Mouse (Mus musculus): ENCODE measurements around the gene Gfer. TPM values are rescaled to one million over a fixed set of nuclear protein-coding genes. Genes with fewer than 3 reads are reported as not detected.
A peak's percentile ranks its signal among the peaks of the same experiment; 100 is the strongest.

Gene Gfer
- 10 to 100 TPM; 17.9 to 23.4 (median 21.1) TPM for total RNA-seq (2022)

DNA sequence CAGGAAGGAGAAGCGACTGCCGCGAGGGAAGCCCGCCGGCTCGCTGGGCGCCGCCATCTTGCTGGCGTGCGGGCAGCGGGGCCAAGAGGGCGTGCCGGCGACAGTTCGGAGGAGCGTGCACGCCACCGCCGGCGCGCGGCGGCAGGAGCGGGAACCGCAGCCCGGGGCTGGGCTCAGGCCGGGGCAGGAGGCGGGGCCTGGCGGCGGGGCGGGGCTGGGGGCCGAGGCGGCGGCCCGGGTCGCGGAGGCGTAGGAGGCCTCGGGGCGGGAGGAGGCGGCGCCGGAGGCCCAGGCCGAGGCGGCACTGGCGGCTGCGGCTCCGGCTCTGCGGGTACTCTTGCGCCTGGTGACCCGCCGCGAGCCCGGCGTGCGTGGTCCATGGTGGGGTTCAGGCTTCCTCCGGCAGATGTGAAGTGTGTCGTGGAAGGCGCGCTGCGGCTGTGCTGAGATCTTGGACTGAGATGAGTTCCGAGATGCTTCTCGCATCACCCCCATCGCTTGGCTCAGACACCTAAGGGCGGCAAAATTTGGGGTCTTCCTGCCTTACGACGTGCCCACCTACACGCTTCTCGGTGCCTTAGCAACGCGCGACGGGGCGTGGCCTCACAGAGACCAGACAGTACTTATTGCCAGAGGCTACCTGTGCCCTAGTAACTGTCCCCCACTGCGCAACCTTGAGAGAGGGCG is at the start of gene Gfer, which contains the start of gene Noxo1:
Gene Gfer (minus strand): TSS at position 146 of the 687 bp plus-strand sequence.
Gene Noxo1 (plus strand): TSS at position 224 of the 687 bp plus-strand sequence.
- peak; percentile 62 to 69 for DNase-seq (ENCODE audit: low spot score in 2 of 2)

GRCm38 (mm10) chr17:24744381-24744780 is 48.4 kb upstream of the Gfer start:
- DNase-seq (ENCODE audit: low spot score in 2 of 2) = no peak

GRCm38 (mm10) chr17:24743896-24744295 is 47.9 kb upstream of the Gfer start:
- DNase-seq (ENCODE audit: low spot score in 2 of 2) = no peak

DNA sequence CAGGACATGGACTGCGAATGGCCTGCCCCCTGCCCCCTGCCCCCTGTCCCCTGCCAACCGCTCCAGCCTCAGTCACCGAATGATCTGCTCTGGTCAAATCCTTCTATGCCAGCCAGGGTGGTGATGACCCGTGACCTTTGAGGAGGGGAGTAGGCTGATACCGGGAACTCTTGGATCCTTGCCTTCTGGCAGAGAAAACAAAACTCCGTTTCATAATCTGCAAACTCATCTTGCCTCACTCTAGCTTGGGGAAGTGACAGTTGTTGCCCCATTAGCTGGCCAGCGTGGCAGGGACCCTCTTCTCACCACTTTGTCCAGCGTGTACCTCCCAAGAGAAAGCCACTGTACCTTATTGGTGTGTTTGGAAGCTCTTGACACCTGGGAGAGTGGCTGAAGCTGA is 46.4 kb upstream of the Gfer start:
- no peak for DNase-seq (ENCODE audit: low spot score in 2 of 2)

GRCm38 (mm10) chr17:24739926-24740325 is 44.0 kb upstream of the Gfer start:
- no peak for DNase-seq (ENCODE audit: low spot score in 2 of 2)

GRCm38 (mm10) chr17:24738238-24738637 is 42.3 kb upstream of the Gfer start:
- DNase-seq (ENCODE audit: low spot score in 2 of 2) = no peak

DNA sequence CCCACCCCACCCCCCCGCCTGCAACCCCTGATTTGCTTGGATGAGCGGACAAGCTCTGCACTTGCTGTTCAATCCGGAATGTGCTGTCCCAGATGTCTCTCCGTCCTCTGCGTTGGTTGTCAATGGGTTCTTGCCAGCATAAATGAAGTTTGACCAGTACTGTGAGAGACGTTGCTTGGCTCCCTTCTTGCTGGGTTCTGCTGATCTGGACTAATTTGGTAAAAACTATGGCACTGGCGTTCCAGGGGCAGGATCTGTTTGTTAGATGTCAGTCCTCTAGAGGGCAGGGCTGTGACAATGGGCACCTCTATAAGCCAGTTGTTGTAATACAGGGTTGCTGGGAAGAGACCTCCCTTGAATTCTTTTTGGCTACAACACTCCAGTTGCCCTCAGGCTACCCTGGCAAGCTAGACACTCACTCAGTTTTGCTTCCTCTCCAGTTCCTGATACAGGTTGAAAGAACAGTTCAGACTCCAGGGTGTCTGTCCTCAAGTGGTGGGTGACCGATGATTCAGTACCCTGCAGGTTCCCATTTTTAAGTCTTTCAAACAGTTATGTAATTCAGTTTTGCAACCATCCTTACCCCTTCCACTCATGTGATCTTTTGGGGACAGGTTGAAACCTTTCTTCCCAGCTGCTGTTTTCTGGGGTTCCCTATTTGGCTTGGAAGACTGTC is 41.3 kb upstream of the Gfer start:
- DNase-seq (ENCODE audit: low spot score in 2 of 2) = no peak

DNA sequence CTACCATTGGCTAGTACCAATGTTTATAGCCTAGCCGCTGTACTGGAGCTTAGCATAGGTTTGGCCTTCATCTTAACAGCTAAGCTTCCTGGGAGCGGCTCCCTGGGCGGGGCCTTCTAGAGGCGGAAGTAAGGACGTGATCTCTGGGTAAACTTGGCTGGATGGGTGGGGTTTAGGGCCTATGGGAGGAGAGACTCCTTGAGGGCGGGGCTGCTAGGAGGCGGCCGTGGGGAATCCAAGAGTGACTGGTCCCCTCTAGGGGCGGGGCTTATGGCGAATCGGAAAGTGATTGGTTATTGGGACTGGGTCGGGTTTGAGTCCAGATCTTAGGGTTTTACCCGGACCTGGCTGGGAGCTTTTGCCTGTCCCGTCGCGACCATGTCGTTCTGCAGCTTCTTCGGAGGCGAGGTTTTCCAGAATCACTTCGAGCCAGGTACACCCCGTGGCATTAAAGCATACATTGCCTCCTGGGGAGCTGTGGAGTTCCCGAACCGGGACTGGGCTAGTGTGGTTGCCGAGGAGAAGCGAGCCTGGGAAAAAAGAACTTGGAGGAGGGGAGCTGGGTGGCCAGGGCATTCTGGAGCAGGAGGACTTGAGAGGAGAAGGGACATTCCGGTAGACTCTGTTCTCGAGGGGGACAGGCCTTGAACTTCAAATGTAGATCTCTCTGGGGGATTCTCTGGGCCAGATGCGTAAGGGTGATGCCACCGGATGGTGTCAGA is 40.5 kb upstream of the Gfer start, which contains the start of gene Msrb1:
Gene Msrb1 (plus strand): TSS at position 313 of the 722 bp plus-strand sequence.
- peak; percentile 93 to 96 for DNase-seq (ENCODE audit: low spot score in 2 of 2)

- DNase-seq (ENCODE audit: low spot score in 2 of 2) = no peak
Observed at GRCm38 (mm10) chr17:24735446-24735845, 39.5 kb upstream of the Gfer start.

DNA sequence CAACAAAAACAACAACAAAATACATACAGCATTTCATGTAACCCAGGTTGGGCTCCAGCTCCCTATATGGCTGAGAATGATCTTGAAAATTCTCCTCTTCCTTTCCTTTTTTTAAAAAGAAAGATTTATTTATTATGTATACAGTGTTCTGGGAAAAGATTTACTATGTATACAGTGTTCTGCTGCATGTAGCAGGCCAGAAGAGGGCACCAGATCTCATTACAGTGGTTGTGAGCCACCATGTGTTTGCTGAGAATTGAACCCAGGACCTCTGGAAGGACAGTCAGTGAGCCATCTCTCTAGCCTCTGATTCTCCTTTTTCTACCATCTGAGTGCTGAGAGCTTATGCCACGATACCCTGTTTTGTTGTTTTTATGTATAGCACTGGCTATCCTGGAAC is 38.6 kb upstream of the Gfer start:
- no peak for DNase-seq (ENCODE audit: low spot score in 2 of 2)

GRCm38 (mm10) chr17:24733434-24734050 is 37.6 kb upstream of the Gfer start:
- no peak for DNase-seq (ENCODE audit: low spot score in 2 of 2)

- no peak for DNase-seq (ENCODE audit: low spot score in 2 of 2)
Observed at GRCm38 (mm10) chr17:24732233-24732935, 36.4 kb upstream of the Gfer start.

GRCm38 (mm10) chr17:24730787-24731186 is 34.8 kb upstream of the Gfer start:
- DNase-seq (ENCODE audit: low spot score in 2 of 2) = no peak

DNA sequence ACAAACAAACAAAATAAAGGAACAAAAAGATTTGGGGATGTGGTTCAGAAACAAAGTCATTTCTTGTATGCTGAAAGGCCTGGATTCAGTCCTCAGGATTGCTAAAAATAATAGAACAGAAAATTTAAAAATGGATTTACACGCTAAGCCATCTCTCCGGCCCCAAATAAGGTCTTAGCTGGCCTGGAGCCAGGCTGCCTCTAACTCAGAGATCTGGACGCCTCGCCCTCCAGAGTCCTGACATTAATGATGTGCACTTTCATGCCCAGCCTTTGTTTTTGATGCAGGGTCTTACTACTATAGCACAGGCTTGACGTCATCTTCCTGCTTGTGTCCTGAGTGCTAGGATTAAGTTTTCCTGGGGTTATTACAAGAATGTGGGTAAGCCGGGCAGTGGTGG is 33.1 kb upstream of the Gfer start:
- no peak for DNase-seq (ENCODE audit: low spot score in 2 of 2)

- DNase-seq (ENCODE audit: low spot score in 2 of 2) = no peak
Observed at GRCm38 (mm10) chr17:24728184-24728583, 32.2 kb upstream of the Gfer start.

- DNase-seq (ENCODE audit: low spot score in 2 of 2) = no peak
Observed at GRCm38 (mm10) chr17:24727618-24728017, 31.7 kb upstream of the Gfer start, which contains the start of gene Rpl3l. Gene Rpl3l, plus strand, starts transcription at chr17:24727820.

DNA sequence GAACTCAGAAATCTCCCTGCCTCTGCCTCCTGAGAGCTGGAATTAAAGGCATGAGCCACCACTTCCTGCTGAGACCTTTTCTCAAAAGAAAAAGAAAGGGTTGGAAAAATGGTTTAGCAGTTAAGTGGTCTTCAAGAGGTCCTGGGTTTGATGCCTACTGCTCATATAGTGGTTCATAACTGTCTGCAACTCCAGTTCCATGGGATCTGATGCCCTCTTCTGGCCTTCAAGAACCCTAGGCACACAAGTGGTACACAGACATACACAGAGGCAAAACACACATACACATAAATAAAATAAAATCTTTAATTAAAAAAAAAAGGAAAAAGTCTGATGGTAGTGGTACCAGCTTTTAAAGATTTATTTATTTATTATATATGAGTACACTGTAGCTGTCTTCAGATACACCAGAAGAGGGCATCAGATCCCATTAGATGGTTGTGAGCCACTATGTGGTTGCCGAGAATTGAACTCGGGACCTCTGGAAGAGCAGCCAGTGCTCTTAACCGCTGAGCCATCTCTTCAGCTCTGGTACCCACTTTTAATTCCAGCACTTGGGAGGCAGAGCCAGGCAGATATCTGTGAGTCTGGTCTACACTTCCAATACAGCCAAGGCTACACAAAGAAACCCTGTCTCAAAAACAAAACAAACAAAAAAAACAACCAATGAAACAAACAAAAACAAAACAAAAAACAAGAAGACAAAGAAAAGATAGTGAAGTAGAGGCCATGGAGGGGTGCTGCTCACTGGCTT is 29.9 kb upstream of the Gfer start:
- DNase-seq (ENCODE audit: low spot score in 2 of 2) = no peak

DNA sequence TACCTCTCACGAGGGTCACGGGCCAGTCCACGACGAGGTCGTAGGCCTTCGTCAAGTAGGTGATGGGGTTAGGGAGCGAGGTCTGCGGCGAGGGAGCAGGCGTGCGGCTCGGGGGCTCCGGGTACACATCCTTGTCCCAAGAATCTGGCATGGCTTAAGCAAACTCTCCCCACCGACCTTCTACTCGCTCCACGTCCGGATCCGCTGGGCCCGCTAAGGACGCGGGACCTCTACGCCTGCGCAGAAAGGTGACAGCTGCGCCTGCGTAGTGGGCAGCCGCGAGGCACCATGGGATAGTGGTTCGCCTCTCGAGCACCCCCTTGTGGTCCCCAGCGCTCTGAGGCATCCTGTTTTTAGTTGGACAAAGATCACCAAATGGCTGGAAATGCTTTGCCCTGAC is 28.2 kb upstream of the Gfer start, which contains the start of gene Ndufb10:
Gene Ndufb10 (minus strand): TSS at position 295 of the 400 bp plus-strand sequence.
- DNase-seq (ENCODE audit: low spot score in 2 of 2) = peak; percentile 90 to 98

- no peak for DNase-seq (ENCODE audit: low spot score in 2 of 2)
Observed at GRCm38 (mm10) chr17:24723881-24724180, 27.9 kb upstream of the Gfer start.

DNA sequence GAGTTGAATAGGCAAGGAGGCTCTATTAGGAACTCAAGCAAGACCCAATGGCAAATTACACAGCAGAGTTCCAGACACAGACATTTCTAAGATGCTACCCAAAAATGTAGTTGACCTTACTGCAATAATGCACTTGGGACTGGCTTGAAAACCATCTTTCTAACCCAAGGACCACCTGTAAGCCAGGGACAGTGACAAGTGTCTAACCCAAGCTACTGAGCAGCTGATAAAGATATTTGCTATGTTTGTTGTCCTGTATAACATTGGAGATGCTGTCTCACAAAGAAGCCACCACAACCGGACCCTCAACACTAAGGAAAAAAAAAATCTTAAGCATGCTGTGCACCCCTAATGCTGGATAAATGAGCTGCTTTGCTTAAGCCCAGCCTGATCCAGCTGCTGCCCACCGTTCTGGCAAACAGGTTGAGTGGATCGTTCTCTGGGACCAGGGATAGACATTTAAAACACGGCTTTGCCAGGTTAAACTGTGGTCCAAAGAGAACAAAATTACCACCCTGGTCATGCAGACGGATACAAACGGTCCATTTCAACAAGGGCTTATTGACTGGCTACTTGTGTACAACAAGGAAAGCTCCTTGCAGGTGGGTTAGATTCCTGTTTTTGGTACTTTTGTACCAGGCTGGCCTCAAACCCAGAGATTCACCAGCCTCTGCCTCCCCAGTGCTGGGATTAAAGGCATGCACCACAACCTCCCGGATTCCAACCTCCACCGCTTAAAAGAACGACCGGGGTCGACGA is 27.3 kb upstream of the Gfer start:
- DNase-seq (ENCODE audit: low spot score in 2 of 2) = no peak

All from layer of hippocampus, adult 8-10 months (tissue).